In genomic region chr13:111373801-111374200, GRCm38 (mm10) we compare ENCODE assay signal across 28 mouse cellular contexts.
DNase-seq lines count a peak whose midpoint lies in the region; ATAC-seq and TF ChIP-seq lines count a peak whose summit lies in the region.
"Had no signal": no experiment of that assay in that cellular context is flagged by ENCODE, and none has a peak within 500 bp of the region (broad histone marks: within the 10 kb centered on the region; RNA-seq: fewer than 3 reads in every experiment).

No protein-coding gene starts in this region.

- no peak overlapping the region for H3K9ac ChIP-seq in heart, postnatal 0 days (replicated peaks; ENCODE audit: low read depth, low read length)
- H3K9ac ChIP-seq in heart, adult 2 months (ENCODE audit: low read depth, low read length) = no peak overlapping the region
- H3K9ac ChIP-seq in embryonic facial prominence, embryonic 14.5 days (ENCODE audit: low read depth, low read length) = no peak overlapping the region
- H3K9ac ChIP-seq in stomach, embryonic 16.5 days (ENCODE audit: low read length) = no peak overlapping the region
- H3K9ac ChIP-seq in lung, postnatal 0 days (replicated peaks; ENCODE audit: low read depth) = no peak overlapping the region
- H3K9ac ChIP-seq in forebrain, embryonic 13.5 days = no peak overlapping the region
- H3K9ac ChIP-seq: forebrain, embryonic 12.5 days; limb, embryonic 13.5 days; liver, embryonic 13.5 days; midbrain, embryonic 15.5 days; neural tube, embryonic 12.5 days had no signal

- no peak for TF ChIP-seq CTCF in heart, postnatal 0 days (IDR thresholded peaks at IDR 0.05; ENCODE audit: low read depth)
- TF ChIP-seq CTCF in heart, adult 2 months (IDR thresholded peaks at IDR 0.05) = no peak
- TF ChIP-seq CTCF in lung, postnatal 0 days (IDR thresholded peaks at IDR 0.05) = no peak

- no peaks in the 10 kb centered on the region for H3K27me3 ChIP-seq in heart, postnatal 0 days (ENCODE audit: control insufficient read depth, insufficient read depth, low read length)
- H3K27me3 ChIP-seq in heart, adult 2 months (ENCODE audit: control insufficient read depth, insufficient read depth, low read length) = no peaks in the 10 kb centered on the region
- H3K27me3 ChIP-seq in embryonic facial prominence, embryonic 14.5 days (replicated peaks; ENCODE audit: control insufficient read depth, insufficient read depth, low read length) = no peaks in the 10 kb centered on the region
- no peaks in the 10 kb centered on the region for H3K27me3 ChIP-seq in stomach, embryonic 16.5 days (ENCODE audit: control insufficient read depth, insufficient read depth, low read length)
- H3K27me3 ChIP-seq in lung, postnatal 0 days (replicated peaks; ENCODE audit: insufficient read depth, low read length) = no peaks in the 10 kb centered on the region
- H3K27me3 ChIP-seq in forebrain, embryonic 13.5 days = no peaks in the 10 kb centered on the region
- H3K27me3 ChIP-seq: forebrain, embryonic 12.5 days; limb, embryonic 13.5 days; liver, embryonic 13.5 days; megakaryocyte, embryonic 14.5 days; midbrain, embryonic 15.5 days; neural tube, embryonic 12.5 days had no signal

- no peak for TF ChIP-seq POLR2A in heart, adult 2 months (IDR thresholded peaks at IDR 0.05; ENCODE audit: insufficient read depth, low read depth, low read length)

- H3K79me2 ChIP-seq in heart, adult 2 months (replicated peaks; ENCODE audit: control insufficient read depth, insufficient read depth, low read length) = no peaks in the 10 kb centered on the region

- H3K4me3 ChIP-seq in heart, postnatal 0 days (ENCODE audit: low read depth, low read length) = no peak overlapping the region
- H3K4me3 ChIP-seq in heart, adult 2 months = no peak overlapping the region
- no peak overlapping the region for H3K4me3 ChIP-seq in embryonic facial prominence, embryonic 14.5 days (ENCODE audit: low read depth, low read length)
- no peak overlapping the region for H3K4me3 ChIP-seq in stomach, embryonic 16.5 days (replicated peaks; ENCODE audit: low read length)
- no peak overlapping the region for H3K4me3 ChIP-seq in lung, postnatal 0 days (ENCODE audit: low read depth, low read length)
- H3K4me3 ChIP-seq in forebrain, embryonic 13.5 days = no peak overlapping the region
- H3K4me3 ChIP-seq: forebrain, embryonic 12.5 days; gastrocnemius, adult 2 months; heart, embryonic 10.5 days; limb, embryonic 13.5 days; liver, embryonic 13.5 days; megakaryocyte, embryonic 14.5 days; midbrain, embryonic 15.5 days; neural tube, embryonic 12.5 days had no signal

- 0 out of 2 replicates have a peak overlapping the region, but pooled peaks have one; percentile 12 for H3K27ac ChIP-seq in heart, postnatal 0 days (ENCODE audit: low read depth)
- no peak overlapping the region for H3K27ac ChIP-seq in heart, adult 2 months
- peak overlapping the region; percentile 13; the same call in 1 of the 2 replicates for H3K27ac ChIP-seq in embryonic facial prominence, embryonic 14.5 days (replicated peaks; ENCODE audit: low read depth, low read length)
- peak overlapping the region; percentile 58; the same call in 1 of the 2 replicates for H3K27ac ChIP-seq in stomach, embryonic 16.5 days (ENCODE audit: low read length)
- no peak overlapping the region for H3K27ac ChIP-seq in lung, postnatal 0 days (ENCODE audit: low read length)
- no peak overlapping the region for H3K27ac ChIP-seq in forebrain, embryonic 13.5 days
- H3K27ac ChIP-seq: forebrain, embryonic 12.5 days; gastrocnemius, adult 2 months; heart, embryonic 10.5 days; hindbrain, postnatal 0 days; limb, embryonic 13.5 days; liver, embryonic 13.5 days; midbrain, embryonic 15.5 days; neural tube, embryonic 12.5 days had no signal

- DNase-seq in heart, postnatal 0 days (ENCODE audit: low spot score) = peak; percentile 25
- DNase-seq in heart, adult 2 months = no peak
- DNase-seq in R1 (ENCODE audit: low read depth, low spot score) = peak; percentile 78
- DNase-seq in embryonic facial prominence, embryonic 14.5 days (ENCODE audit: low spot score) = peak; percentile 70
- DNase-seq in lung, postnatal 0 days (ENCODE audit: low spot score) = no peak
- DNase-seq: adrenal gland, postnatal 25 days; cerebellum, adult 8-10 months; cerebellum, postnatal 36 days; embryo, embryonic 11 days; gastrocnemius, adult 2 months; kidney, postnatal 36 days; layer of hippocampus, postnatal 36 days; liver, embryonic 13.5 days; lung, adult 2 months; lung, postnatal 36 days; retina, postnatal 1 day; thymus, adult 18-20 months; thymus, postnatal 4 days had no signal

- H3K4me2 ChIP-seq in heart, postnatal 0 days (ENCODE audit: low read depth, low read length) = no peak overlapping the region
- H3K4me2 ChIP-seq in embryonic facial prominence, embryonic 14.5 days (ENCODE audit: low read depth, low read length) = no peak overlapping the region
- H3K4me2 ChIP-seq in stomach, embryonic 16.5 days (ENCODE audit: low read depth, low read length) = no peak overlapping the region
- H3K4me2 ChIP-seq in lung, postnatal 0 days (replicated peaks; ENCODE audit: low read depth, low read length) = no peak overlapping the region
- H3K4me2 ChIP-seq in forebrain, embryonic 13.5 days = no peak overlapping the region
- H3K4me2 ChIP-seq: forebrain, embryonic 12.5 days; limb, embryonic 13.5 days; liver, embryonic 13.5 days; midbrain, embryonic 15.5 days; neural tube, embryonic 12.5 days had no signal

- 59% methylated on average over 1 of the region's 1 CpGs for WGBS in heart, postnatal 0 days
- 79% methylated on average over 1 of the region's 1 CpGs for WGBS in heart, adult 2 months
- 69% methylated on average over 1 of the region's 1 CpGs for WGBS in embryonic facial prominence, embryonic 14.5 days
- WGBS in stomach, embryonic 16.5 days = 62% methylated on average over 1 of the region's 1 CpGs
- 63% methylated on average over 1 of the region's 1 CpGs for WGBS in lung, postnatal 0 days
- WGBS in forebrain, embryonic 13.5 days = 33% methylated on average over 1 of the region's 1 CpGs

- no peak for TF ChIP-seq EP300 in heart, postnatal 0 days (IDR thresholded peaks at IDR 0.05; ENCODE audit: low read depth)
- no peak for TF ChIP-seq EP300 in heart, adult 2 months (IDR thresholded peaks at IDR 0.05; ENCODE audit: insufficient read depth, low read depth, low read length)
- no peak for TF ChIP-seq EP300 in lung, postnatal 0 days (IDR thresholded peaks at IDR 0.05)

- 0 out of 2 replicates have a peak, but pooled peaks have one; percentile 11 for ATAC-seq in heart, postnatal 0 days (ENCODE audit: insufficient read depth, low read depth)
- peak; percentile 86 for ATAC-seq in embryonic facial prominence, embryonic 14.5 days (ENCODE audit: low read depth)
- peak; percentile 75 for ATAC-seq in stomach, embryonic 16.5 days (ENCODE audit: insufficient read depth, low FRiP score)
- no peak for ATAC-seq in lung, postnatal 0 days
- ATAC-seq in forebrain, embryonic 13.5 days = no peak
- ATAC-seq: hindbrain, postnatal 0 days; intestine, embryonic 16.5 days; midbrain, embryonic 15.5 days had no signal

- intact Hi-C loops in heart, adult 2 months (cut with DNase I) = no loop called here

- H3K4me1 ChIP-seq in heart, postnatal 0 days (ENCODE audit: control insufficient read depth, insufficient read depth) = peaks cover 6% of the 10 kb centered on the region
- H3K4me1 ChIP-seq in heart, adult 2 months (ENCODE audit: control insufficient read depth, insufficient read depth, low read length) = peaks cover 1% of the 10 kb centered on the region
- H3K4me1 ChIP-seq in embryonic facial prominence, embryonic 14.5 days (ENCODE audit: control insufficient read depth, insufficient read depth, low read length) = no peaks in the 10 kb centered on the region
- no peaks in the 10 kb centered on the region for H3K4me1 ChIP-seq in stomach, embryonic 16.5 days (ENCODE audit: control insufficient read depth, insufficient read depth, low read length)
- no peaks in the 10 kb centered on the region for H3K4me1 ChIP-seq in lung, postnatal 0 days (ENCODE audit: insufficient read depth, low read depth, low read length)
- H3K4me1 ChIP-seq in forebrain, embryonic 13.5 days = no peaks in the 10 kb centered on the region
- H3K4me1 ChIP-seq: forebrain, embryonic 12.5 days; heart, embryonic 10.5 days; limb, embryonic 13.5 days; liver, embryonic 13.5 days; megakaryocyte, embryonic 14.5 days; midbrain, embryonic 15.5 days; neural tube, embryonic 12.5 days had no signal

- no peaks in the 10 kb centered on the region; the same call in 1 of the 2 replicates for H3K9me3 ChIP-seq in heart, postnatal 0 days (replicated peaks; ENCODE audit: control insufficient read depth, low read length)
- H3K9me3 ChIP-seq in embryonic facial prominence, embryonic 14.5 days (ENCODE audit: control insufficient read depth, low read length) = no peaks in the 10 kb centered on the region
- H3K9me3 ChIP-seq in stomach, embryonic 16.5 days (replicated peaks; ENCODE audit: control insufficient read depth, low read length) = peaks cover 3% of the 10 kb centered on the region; the same call in 1 of the 2 replicates
- no peaks in the 10 kb centered on the region for H3K9me3 ChIP-seq in lung, postnatal 0 days (ENCODE audit: low read length)
- H3K9me3 ChIP-seq in forebrain, embryonic 13.5 days (replicated peaks) = no peaks in the 10 kb centered on the region
- H3K9me3 ChIP-seq: forebrain, embryonic 12.5 days; heart, embryonic 10.5 days; limb, embryonic 13.5 days; liver, embryonic 13.5 days; megakaryocyte, embryonic 14.5 days; midbrain, embryonic 15.5 days; neural tube, embryonic 12.5 days had no signal

- no peaks in the 10 kb centered on the region for H3K36me3 ChIP-seq in heart, postnatal 0 days (replicated peaks; ENCODE audit: control insufficient read depth, insufficient read depth, low read length)
- H3K36me3 ChIP-seq in heart, adult 2 months (ENCODE audit: control insufficient read depth, insufficient read depth, low read length) = no peaks in the 10 kb centered on the region; the same call in 1 of the 2 replicates
- H3K36me3 ChIP-seq in embryonic facial prominence, embryonic 14.5 days (ENCODE audit: control insufficient read depth, insufficient read depth, low read length) = no peaks in the 10 kb centered on the region
- no peaks in the 10 kb centered on the region for H3K36me3 ChIP-seq in stomach, embryonic 16.5 days (ENCODE audit: control insufficient read depth, insufficient read depth, low read length)
- H3K36me3 ChIP-seq in lung, postnatal 0 days (ENCODE audit: insufficient read depth, low read length) = no peaks in the 10 kb centered on the region
- H3K36me3 ChIP-seq in forebrain, embryonic 13.5 days (ENCODE audit: poor library complexity, severe bottlenecking) = no peaks in the 10 kb centered on the region
- H3K36me3 ChIP-seq: forebrain, embryonic 12.5 days; heart, embryonic 10.5 days; limb, embryonic 13.5 days; liver, embryonic 13.5 days; midbrain, embryonic 15.5 days; neural tube, embryonic 12.5 days had no signal

Comparison
In these comparisons a context has a peak if more than half of its experiments do, and no peak if none do; other contexts are left out.
1. DNase-seq: peak in heart, postnatal 0 days (single experiment), R1 (single experiment) and embryonic facial prominence, embryonic 14.5 days (single experiment); none in heart, adult 2 months (0 of 2) and lung, postnatal 0 days (single experiment).
2. H3K27ac ChIP-seq: peak in heart, postnatal 0 days (single experiment), embryonic facial prominence, embryonic 14.5 days (single experiment) and stomach, embryonic 16.5 days (single experiment); none in heart, adult 2 months (single experiment), lung, postnatal 0 days (single experiment) and forebrain, embryonic 13.5 days (single experiment).
3. ATAC-seq: peak in heart, postnatal 0 days (single experiment), embryonic facial prominence, embryonic 14.5 days (single experiment) and stomach, embryonic 16.5 days (single experiment); none in lung, postnatal 0 days (single experiment) and forebrain, embryonic 13.5 days (single experiment).